Mouse (Mus musculus): ENCODE data around the gene Zfhx2. TPM values are rescaled to one million over a fixed set of nuclear protein-coding genes. Genes with fewer than 3 reads are reported as not detected.

Gene Zfhx2
- polyA plus RNA-seq, 1 experiment from 2014 or later: 37.5 TPM

- Histone ChIP-seq H3K4me2 (peak overlapping the region; percentile 81), H3K9ac (peak overlapping the region; percentile 83), H3K4me1 (peaks cover 68% of the 10 kb centered on the region), H3K4me3 (peak overlapping the region; percentile 67), H3K9me3 (no peaks in the 10 kb centered on the region), H3K36me3 (replicated peaks) (no peaks in the 10 kb centered on the region), H3K27me3 (replicated peaks) (no peaks in the 10 kb centered on the region), H3K27ac (peak overlapping the region; percentile 93; the same call in 1 of the 2 replicates)
- 54% methylated on average over 13 of the region's 13 CpGs for WGBS
- ATAC-seq (replicated peaks): no peak
These were observed 2.8 kb downstream of the Zfhx2 start for GRCm38 (mm10) chr14:55089199-55089947.

- peaks cover 72% of the 10 kb centered on the region for H3K4me1 ChIP-seq
- H3K4me3 ChIP-seq: no peak overlapping the region
- H3K36me3 ChIP-seq (replicated peaks): no peaks in the 10 kb centered on the region; the same call in 1 of the 2 replicates
- ATAC-seq (replicated peaks): no peak
- H3K9ac ChIP-seq: no peak overlapping the region
- no peaks in the 10 kb centered on the region for H3K27me3 ChIP-seq (replicated peaks)
- peak overlapping the region; percentile 51; the same call in 1 of the 2 replicates for H3K27ac ChIP-seq
- H3K4me2 ChIP-seq: no peak overlapping the region
- WGBS: 84% methylated on average over 6 of the region's 6 CpGs
- H3K9me3 ChIP-seq: no peaks in the 10 kb centered on the region
These were observed 6.1 kb downstream of the Zfhx2 start for GRCm38 (mm10) chr14:55086009-55086514.

- peaks cover 69% of the 10 kb centered on the region for H3K4me1 ChIP-seq
These were observed 6.7 kb downstream of the Zfhx2 start for GRCm38 (mm10) chr14:55085324-55086008.

GRCm38 (mm10) chr14:55083481-55083880 lies 8.6 kb downstream of the Zfhx2 start:
- no peak overlapping the region for H3K4me2 ChIP-seq
- H3K36me3 ChIP-seq (replicated peaks): no peaks in the 10 kb centered on the region; the same call in 1 of the 2 replicates
- H3K27ac ChIP-seq: no peak overlapping the region
- 70% methylated on average over 6 of the region's 6 CpGs for WGBS
- no peak overlapping the region for H3K4me3 ChIP-seq
- H3K9ac ChIP-seq: no peak overlapping the region
- peaks cover 62% of the 10 kb centered on the region for H3K4me1 ChIP-seq
- no peak for ATAC-seq (replicated peaks)
- H3K9me3 ChIP-seq: no peaks in the 10 kb centered on the region
- no peaks in the 10 kb centered on the region for H3K27me3 ChIP-seq (replicated peaks)

More at GRCm38 (mm10) chr14:55085324-55086008, 6.7 kb downstream of the Zfhx2 start:
- Histone ChIP-seq H3K9ac (0 out of 2 replicates have a peak overlapping the region, but pooled peaks have one; percentile 7), H3K27me3 (replicated peaks) (no peaks in the 10 kb centered on the region), H3K9me3 (no peaks in the 10 kb centered on the region), H3K27ac (peak overlapping the region; percentile 51), H3K4me3 (no peak overlapping the region), H3K4me2 (no peak overlapping the region), H3K36me3 (replicated peaks) (no peaks in the 10 kb centered on the region; the same call in 1 of the 2 replicates)
- ATAC-seq (replicated peaks): peak; percentile 21
- 44% methylated on average over 9 of the region's 9 CpGs for WGBS

- H3K27me3 ChIP-seq (replicated peaks): no peaks in the 10 kb centered on the region
- no peak overlapping the region for H3K4me3 ChIP-seq
- peaks cover 64% of the 10 kb centered on the region for H3K4me1 ChIP-seq
- H3K9ac ChIP-seq: no peak overlapping the region
- H3K27ac ChIP-seq: 0 out of 2 replicates have a peak overlapping the region, but pooled peaks have one; percentile 42
- H3K4me2 ChIP-seq: no peak overlapping the region
- no peaks in the 10 kb centered on the region for H3K9me3 ChIP-seq
- no peak for ATAC-seq (replicated peaks)
- WGBS: 27% methylated on average over 5 of the region's 5 CpGs
- H3K36me3 ChIP-seq (replicated peaks): no peaks in the 10 kb centered on the region; the same call in 1 of the 2 replicates
These were observed 11.0 kb downstream of the Zfhx2 start for GRCm38 (mm10) chr14:55081105-55081504.

- H3K27me3 ChIP-seq (replicated peaks): no peaks in the 10 kb centered on the region
- peaks cover 54% of the 10 kb centered on the region for H3K4me1 ChIP-seq
- H3K9ac ChIP-seq: peak overlapping the region; percentile 18; the same call in 1 of the 2 replicates
- H3K9me3 ChIP-seq: no peaks in the 10 kb centered on the region
- H3K27ac ChIP-seq: peak overlapping the region; percentile 84
- H3K36me3 ChIP-seq (replicated peaks): no peaks in the 10 kb centered on the region; the same call in 1 of the 2 replicates
- 18% methylated on average over 8 of the region's 8 CpGs for WGBS
- peak overlapping the region; percentile 43; the same call in 1 of the 2 replicates for H3K4me2 ChIP-seq
- H3K4me3 ChIP-seq: no peak overlapping the region
- ATAC-seq (replicated peaks): peak; percentile 37
These were observed 12.7 kb downstream of the Zfhx2 start for GRCm38 (mm10) chr14:55079214-55079970.

- peak; percentile 59 for ATAC-seq (replicated peaks)
- H3K27me3 ChIP-seq (replicated peaks): no peaks in the 10 kb centered on the region
- H3K36me3 ChIP-seq (replicated peaks): peaks cover under 1% of the 10 kb centered on the region; the same call in 1 of the 2 replicates
- WGBS: 5% methylated on average over 23 of the region's 23 CpGs
- peak overlapping the region; percentile 18 for H3K9ac ChIP-seq
- no peaks in the 10 kb centered on the region for H3K9me3 ChIP-seq
- H3K27ac ChIP-seq: peak overlapping the region; percentile 84
- H3K4me3 ChIP-seq: peak overlapping the region; percentile 12
- H3K4me1 ChIP-seq: peaks cover 50% of the 10 kb centered on the region
- H3K4me2 ChIP-seq: peak overlapping the region; percentile 43
These were observed 13.6 kb downstream of the Zfhx2 start for GRCm38 (mm10) chr14:55078366-55078989.

- ATAC-seq (replicated peaks): peak; percentile 24
- WGBS: 6% methylated on average over 15 of the region's 15 CpGs
- Histone ChIP-seq H3K9ac (peak overlapping the region; percentile 18), H3K9me3 (no peaks in the 10 kb centered on the region), H3K27ac (peak overlapping the region; percentile 84), H3K4me3 (peak overlapping the region; percentile 12; the same call in 1 of the 2 replicates), H3K36me3 (replicated peaks) (peaks cover 7% of the 10 kb centered on the region), H3K27me3 (replicated peaks) (no peaks in the 10 kb centered on the region), H3K4me1 (peaks cover 50% of the 10 kb centered on the region), H3K4me2 (peak overlapping the region; percentile 43)
These were observed 14.4 kb downstream of the Zfhx2 start for GRCm38 (mm10) chr14:55077481-55078365.

GRCm38 (mm10) chr14:55076956-55077355 lies 15.2 kb downstream of the Zfhx2 start:
- WGBS: 60% methylated on average over 3 of the region's 3 CpGs
- Histone ChIP-seq H3K36me3 (replicated peaks) (peaks cover 10% of the 10 kb centered on the region), H3K4me1 (peaks cover 52% of the 10 kb centered on the region), H3K27ac (peak overlapping the region; percentile 84), H3K4me3 (no peak overlapping the region), H3K9ac (no peak overlapping the region), H3K9me3 (no peaks in the 10 kb centered on the region), H3K27me3 (replicated peaks) (no peaks in the 10 kb centered on the region), H3K4me2 (no peak overlapping the region)
- ATAC-seq (replicated peaks): no peak

- H3K9me3 ChIP-seq: no peaks in the 10 kb centered on the region
- WGBS: 44% methylated on average over 6 of the region's 6 CpGs
- H3K27me3 ChIP-seq (replicated peaks): no peaks in the 10 kb centered on the region
- H3K36me3 ChIP-seq (replicated peaks): peaks cover 13% of the 10 kb centered on the region
- no peak overlapping the region for H3K4me2 ChIP-seq
- H3K27ac ChIP-seq: peak overlapping the region; percentile 84
- no peak for ATAC-seq (replicated peaks)
- peaks cover 52% of the 10 kb centered on the region for H3K4me1 ChIP-seq
- H3K9ac ChIP-seq: no peak overlapping the region
- H3K4me3 ChIP-seq: no peak overlapping the region
These were observed 15.9 kb downstream of the Zfhx2 start for GRCm38 (mm10) chr14:55076224-55076623.

Data from midbrain, embryonic 15.5 days (tissue).